Mouse (Mus musculus): ENCODE measurements at regions not wholly inside any gene's neighbourhood (a gene's known extent, or its start where the extent isn't known, plus 50 kb on each side); places are given as distances from the start of the nearest gene placed in this dataset.

DNA sequence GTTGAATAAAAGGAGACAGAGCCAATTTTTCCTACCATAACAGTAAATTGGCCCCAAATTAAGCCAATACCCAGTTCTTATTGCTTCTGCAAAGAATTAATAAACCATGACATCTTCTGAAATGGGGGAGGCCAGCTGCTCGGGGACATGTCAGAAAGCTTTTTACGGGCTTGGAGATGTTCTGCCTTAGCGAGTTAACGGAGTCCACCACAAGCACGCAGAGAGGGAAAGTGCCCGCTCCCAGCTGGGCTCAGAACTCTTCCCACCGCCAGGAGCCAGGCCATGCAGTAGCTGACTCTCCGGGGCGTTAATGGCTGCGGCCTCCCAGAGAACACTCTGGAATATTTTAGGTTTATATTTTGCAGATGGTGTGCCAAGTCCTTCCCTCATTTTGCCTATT is 106.8 kb downstream of the Cdc5l start:
- no peaks in the 10 kb centered on the region for H3K4me1 ChIP-seq (ENCODE audit: control insufficient read depth, insufficient read depth, low read length)
- TF ChIP-seq POLR2A (IDR thresholded peaks at IDR 0.05; ENCODE audit: borderline replicate concordance, control insufficient read depth, low read depth, low read length) (no peak), CTCF (IDR thresholded peaks at IDR 0.05; ENCODE audit: control insufficient read depth, insufficient read depth, low read length) (no peak)
- no peak overlapping the region for H3K4me3 ChIP-seq (replicated peaks; ENCODE audit: control insufficient read depth, low read depth, low read length)
- H3K27ac ChIP-seq (ENCODE audit: control insufficient read depth, insufficient read depth, low read depth, low read length, poor library complexity), result no peak overlapping the region
- 85% methylated on average over 10 of the region's 10 CpGs for WGBS

DNA sequence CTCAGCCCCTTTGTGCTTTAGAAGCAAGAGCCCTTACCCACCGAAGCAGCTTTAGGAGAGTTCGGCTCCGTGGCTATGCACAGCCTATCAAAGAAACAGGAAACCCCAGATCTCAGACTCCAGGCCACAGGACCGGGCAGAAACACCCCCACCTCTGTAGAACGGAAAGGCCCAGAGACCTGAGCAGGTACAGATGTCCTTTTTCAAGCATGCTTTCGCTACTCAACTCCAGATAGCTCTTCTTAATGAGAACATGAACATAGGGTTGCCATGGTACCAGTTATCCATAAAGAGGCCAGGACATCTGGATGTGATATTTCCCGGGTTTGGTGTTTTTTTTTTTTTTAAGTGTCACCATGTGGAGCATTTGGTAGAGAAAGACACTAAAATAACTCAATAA is 107.4 kb downstream of the Cdc5l start:
- Histone ChIP-seq H3K4me1 (ENCODE audit: control insufficient read depth, insufficient read depth, low read length) (no peaks in the 10 kb centered on the region), H3K4me3 (replicated peaks; ENCODE audit: control insufficient read depth, low read depth, low read length) (no peak overlapping the region), H3K27ac (ENCODE audit: control insufficient read depth, insufficient read depth, low read depth, low read length, poor library complexity) (no peak overlapping the region)
- 15% methylated on average over 7 of the region's 7 CpGs for WGBS
- no peak for TF ChIP-seq CTCF (IDR thresholded peaks at IDR 0.05; ENCODE audit: control insufficient read depth, insufficient read depth, low read length)
- TF ChIP-seq POLR2A (IDR thresholded peaks at IDR 0.05; ENCODE audit: borderline replicate concordance, control insufficient read depth, low read depth, low read length), result no peak

DNA sequence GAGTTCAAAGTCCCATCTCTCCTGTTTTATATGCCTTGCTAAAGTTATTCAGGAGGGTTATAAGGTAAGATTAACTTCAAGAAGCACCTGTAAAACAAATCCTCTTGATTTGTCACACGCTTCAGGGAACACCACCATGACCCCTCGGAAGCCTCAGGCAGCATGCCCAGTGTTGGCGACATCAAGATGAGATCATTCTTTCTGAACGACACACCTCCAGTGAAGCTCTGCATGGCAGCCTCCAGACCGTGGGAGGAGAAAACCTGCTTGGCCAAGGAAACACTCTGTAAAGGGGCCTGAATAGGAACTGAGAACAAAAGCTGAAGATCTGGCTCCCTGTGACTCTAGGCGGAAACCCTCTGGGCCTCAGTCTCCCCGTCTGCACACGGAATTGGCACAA is 110.7 kb downstream of the Cdc5l start:
- 75% methylated on average over 8 of the region's 8 CpGs for WGBS
- TF ChIP-seq CTCF (IDR thresholded peaks at IDR 0.05; ENCODE audit: control insufficient read depth, insufficient read depth, low read length) (no peak), POLR2A (IDR thresholded peaks at IDR 0.05; ENCODE audit: borderline replicate concordance, control insufficient read depth, low read depth, low read length) (no peak)
- Histone ChIP-seq H3K4me3 (replicated peaks; ENCODE audit: control insufficient read depth, low read depth, low read length) (no peak overlapping the region), H3K27ac (ENCODE audit: control insufficient read depth, insufficient read depth, low read depth, low read length, poor library complexity) (no peak overlapping the region), H3K4me1 (ENCODE audit: control insufficient read depth, insufficient read depth, low read length) (no peaks in the 10 kb centered on the region; the same call in 1 of the 2 replicates)

DNA sequence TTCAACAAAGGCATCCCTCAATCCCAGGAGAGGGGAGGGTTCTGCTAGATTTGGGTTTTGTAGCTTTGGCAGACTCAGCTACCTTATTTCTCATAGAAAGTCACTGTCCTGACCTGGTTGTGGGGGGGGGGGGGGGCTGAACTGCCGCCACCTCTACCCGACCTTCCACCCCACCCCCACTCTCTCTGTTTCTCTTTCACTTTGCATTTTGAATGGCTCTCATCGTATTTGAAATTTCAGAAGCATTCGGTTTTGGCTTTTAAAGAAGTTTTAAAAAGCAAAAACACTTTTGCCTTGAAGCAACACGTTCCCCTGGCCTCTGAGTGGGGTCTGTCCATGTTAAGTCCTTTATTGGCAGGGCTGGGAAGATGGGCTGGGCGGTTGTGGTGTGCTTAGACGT is 113.5 kb downstream of the Cdc5l start:
- Histone ChIP-seq H3K4me3 (replicated peaks; ENCODE audit: control insufficient read depth, low read depth, low read length) (peak overlapping the region; percentile 40), H3K27ac (ENCODE audit: control insufficient read depth, insufficient read depth, low read depth, low read length, poor library complexity) (no peak overlapping the region), H3K4me1 (ENCODE audit: control insufficient read depth, insufficient read depth, low read length) (no peaks in the 10 kb centered on the region; the same call in 1 of the 2 replicates)
- WGBS, result 11% methylated on average over 7 of the region's 7 CpGs
- no peak for TF ChIP-seq CTCF (IDR thresholded peaks at IDR 0.05; ENCODE audit: control insufficient read depth, insufficient read depth, low read length)
- TF ChIP-seq POLR2A (IDR thresholded peaks at IDR 0.05; ENCODE audit: borderline replicate concordance, control insufficient read depth, low read depth, low read length), result no peak

DNA sequence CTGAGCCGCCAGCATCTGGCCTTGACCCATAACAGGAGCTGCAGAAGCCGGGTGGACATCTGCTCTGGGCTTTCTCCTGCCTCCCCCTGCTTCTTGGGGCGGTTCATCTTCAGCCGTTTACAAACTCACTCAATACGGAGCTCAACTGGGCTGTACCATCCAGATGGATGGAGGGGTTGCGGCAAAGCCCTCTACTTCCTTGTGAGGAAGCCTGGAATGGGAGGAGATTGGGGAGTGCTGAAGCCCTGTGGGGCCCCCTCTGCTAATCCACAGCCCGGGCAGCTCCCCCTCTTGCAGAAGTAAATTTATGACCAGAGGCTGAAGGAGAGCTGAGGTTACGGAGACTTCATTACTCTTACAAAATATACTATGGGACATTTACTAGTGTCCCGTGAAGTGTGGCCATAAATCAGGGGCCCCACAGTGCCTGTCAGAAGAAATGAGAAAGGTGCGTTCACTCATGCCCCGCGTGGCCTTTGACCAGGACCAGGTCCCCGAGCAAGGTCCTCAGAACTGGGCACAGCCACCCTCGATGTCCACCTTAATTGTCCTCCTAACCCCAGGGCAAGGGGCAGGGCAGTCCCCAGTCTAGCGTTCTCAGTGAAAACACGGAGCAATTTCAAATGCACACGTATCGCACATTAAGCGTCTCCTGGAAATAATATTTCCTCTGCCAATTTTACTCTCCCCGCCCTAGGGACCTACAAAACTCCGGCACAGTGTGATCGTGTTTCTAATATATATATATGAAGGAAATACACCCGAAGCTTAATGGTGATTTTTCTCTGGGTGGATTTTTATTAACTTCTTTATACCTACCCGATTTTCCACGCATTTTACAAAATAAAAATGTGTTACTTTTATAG is 115.1 kb downstream of the Cdc5l start:
- no peaks in the 10 kb centered on the region; the same call in 1 of the 2 replicates for H3K4me1 ChIP-seq (ENCODE audit: control insufficient read depth, insufficient read depth, low read length)
- no peak overlapping the region for H3K4me3 ChIP-seq (replicated peaks; ENCODE audit: control insufficient read depth, low read depth, low read length)
- no peak overlapping the region for H3K27ac ChIP-seq (ENCODE audit: control insufficient read depth, insufficient read depth, low read depth, low read length, poor library complexity)
- 67% methylated on average over 25 of the region's 25 CpGs for WGBS
- no peak for TF ChIP-seq POLR2A (IDR thresholded peaks at IDR 0.05; ENCODE audit: borderline replicate concordance, control insufficient read depth, low read depth, low read length)
- no peak for TF ChIP-seq CTCF (IDR thresholded peaks at IDR 0.05; ENCODE audit: control insufficient read depth, insufficient read depth, low read length)

DNA sequence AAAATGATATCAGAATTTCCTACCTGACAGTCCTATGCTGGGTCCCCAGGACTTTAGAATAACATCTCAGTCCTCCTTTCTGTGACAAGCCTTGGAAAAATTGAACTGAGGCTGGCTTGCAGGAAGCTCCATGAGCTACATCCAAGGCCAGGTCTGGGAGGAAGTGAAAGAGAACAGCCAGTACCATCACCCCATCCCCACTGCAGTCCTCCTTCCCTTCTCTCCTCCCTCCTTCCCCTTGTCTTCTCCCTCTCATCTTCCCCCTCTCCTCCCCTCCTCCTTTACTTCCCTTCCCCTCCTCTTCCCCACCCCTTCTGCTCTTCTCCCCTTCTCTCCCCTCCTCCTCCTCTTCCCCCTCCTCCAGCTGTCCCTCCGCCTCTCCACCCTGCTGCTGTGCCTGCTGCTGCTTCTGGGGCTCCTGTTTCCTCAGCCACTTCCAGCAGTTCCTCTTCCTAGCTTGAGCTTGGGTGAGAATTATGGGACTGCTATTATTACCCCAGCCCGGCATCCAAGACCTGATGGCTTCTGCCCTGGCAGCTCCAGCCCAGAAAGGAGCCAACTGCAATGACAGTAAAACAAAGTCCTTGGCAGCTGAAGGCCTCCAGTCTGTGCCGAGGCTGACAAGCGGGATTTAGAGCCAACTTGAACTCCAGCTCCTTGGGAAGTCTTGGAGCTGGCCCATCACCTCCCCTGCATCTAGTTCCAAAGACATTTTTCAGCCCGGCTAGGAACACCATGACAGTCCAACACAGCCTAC is 120.8 kb downstream of the Cdc5l start:
- 56% methylated on average over 5 of the region's 5 CpGs for WGBS
- H3K4me3 ChIP-seq (replicated peaks; ENCODE audit: control insufficient read depth, low read depth, low read length), result no peak overlapping the region
- H3K27ac ChIP-seq (ENCODE audit: control insufficient read depth, insufficient read depth, low read depth, low read length, poor library complexity), result no peak overlapping the region
- no peak for TF ChIP-seq CTCF (IDR thresholded peaks at IDR 0.05; ENCODE audit: control insufficient read depth, insufficient read depth, low read length)
- no peaks in the 10 kb centered on the region for H3K4me1 ChIP-seq (ENCODE audit: control insufficient read depth, insufficient read depth, low read length)

GRCm38 (mm10) chr17:45306506-45306905 is 127.0 kb downstream of the Cdc5l start:
- Histone ChIP-seq H3K4me3 (replicated peaks; ENCODE audit: control insufficient read depth, low read depth, low read length) (no peak overlapping the region), H3K4me1 (ENCODE audit: control insufficient read depth, insufficient read depth, low read length) (peaks cover 2% of the 10 kb centered on the region), H3K27ac (ENCODE audit: control insufficient read depth, insufficient read depth, low read depth, low read length, poor library complexity) (no peak overlapping the region)
- TF ChIP-seq POLR2A (IDR thresholded peaks at IDR 0.05; ENCODE audit: borderline replicate concordance, control insufficient read depth, low read depth, low read length) (no peak), CTCF (IDR thresholded peaks at IDR 0.05; ENCODE audit: control insufficient read depth, insufficient read depth, low read length) (no peak)
- 79% methylated on average over 7 of the region's 7 CpGs for WGBS

- Histone ChIP-seq H3K4me3 (replicated peaks; ENCODE audit: control insufficient read depth, low read depth, low read length) (no peak overlapping the region), H3K27ac (ENCODE audit: control insufficient read depth, insufficient read depth, low read depth, low read length, poor library complexity) (no peak overlapping the region), H3K4me1 (ENCODE audit: control insufficient read depth, insufficient read depth, low read length) (peaks cover 2% of the 10 kb centered on the region)
- WGBS, result 84% methylated on average over 6 of the region's 6 CpGs
- TF ChIP-seq POLR2A (IDR thresholded peaks at IDR 0.05; ENCODE audit: borderline replicate concordance, control insufficient read depth, low read depth, low read length) (no peak), CTCF (IDR thresholded peaks at IDR 0.05; ENCODE audit: control insufficient read depth, insufficient read depth, low read length) (no peak)
Observed at GRCm38 (mm10) chr17:45303183-45303582, 130.4 kb downstream of the Cdc5l start.

Measured in bone marrow, adult 2 months (tissue).